Mouse (Mus musculus): Measurements from ENCODE around the gene Sh3bp4. TPM values are rescaled to one million over a fixed set of nuclear protein-coding genes. Genes with fewer than 3 reads are reported as not detected.

The Sh3bp4 gene
- polyA plus RNA-seq, 1 experiment from 2014 or later: 18.4 TPM

GRCm38 (mm10) chr1:89086575-89087153 lies 16.4 kb downstream of the Sh3bp4 start:
- Histone ChIP-seq H3K9me3 (no peaks in the 10 kb centered on the region), H3K4me1 (peaks cover 35% of the 10 kb centered on the region), H3K27me3 (replicated peaks) (no peaks in the 10 kb centered on the region), H3K27ac (no peak overlapping the region), H3K36me3 (no peaks in the 10 kb centered on the region), H3K9ac (no peak overlapping the region), H3K4me2 (no peak overlapping the region), H3K4me3 (replicated peaks) (no peak overlapping the region)
- WGBS: 77% methylated on average over 9 of the region's 9 CpGs
- ATAC-seq (ENCODE audit: insufficient read depth, low FRiP score, low read depth): no peak

GRCm38 (mm10) chr1:89088144-89088543 lies 17.9 kb downstream of the Sh3bp4 start:
- no peaks in the 10 kb centered on the region for H3K36me3 ChIP-seq
- H3K4me1 ChIP-seq: peaks cover 44% of the 10 kb centered on the region
- ATAC-seq (ENCODE audit: insufficient read depth, low FRiP score, low read depth): no peak
- H3K4me3 ChIP-seq (replicated peaks): no peak overlapping the region
- H3K9me3 ChIP-seq: no peaks in the 10 kb centered on the region
- no peak overlapping the region for H3K4me2 ChIP-seq
- WGBS: 48% methylated on average over 10 of the region's 10 CpGs
- H3K27me3 ChIP-seq (replicated peaks): no peaks in the 10 kb centered on the region
- H3K9ac ChIP-seq: no peak overlapping the region
- H3K27ac ChIP-seq: no peak overlapping the region

- no peak overlapping the region for H3K9ac ChIP-seq
- no peaks in the 10 kb centered on the region for H3K27me3 ChIP-seq (replicated peaks)
- H3K27ac ChIP-seq: no peak overlapping the region
- no peaks in the 10 kb centered on the region for H3K9me3 ChIP-seq
- no peak overlapping the region for H3K4me3 ChIP-seq (replicated peaks)
- H3K36me3 ChIP-seq: no peaks in the 10 kb centered on the region
- H3K4me2 ChIP-seq: no peak overlapping the region
- no peak for ATAC-seq (ENCODE audit: insufficient read depth, low FRiP score, low read depth)
- H3K4me1 ChIP-seq: peaks cover 50% of the 10 kb centered on the region
- WGBS: 46% methylated on average over 3 of the region's 3 CpGs
Measured at GRCm38 (mm10) chr1:89088748-89089288, 18.6 kb downstream of the Sh3bp4 start.

GRCm38 (mm10) chr1:89089821-89090600 lies 19.8 kb downstream of the Sh3bp4 start:
- Histone ChIP-seq H3K9me3 (no peaks in the 10 kb centered on the region), H3K27ac (peak overlapping the region; percentile 44; the same call in 1 of the 2 replicates), H3K27me3 (replicated peaks) (no peaks in the 10 kb centered on the region), H3K36me3 (no peaks in the 10 kb centered on the region), H3K9ac (no peak overlapping the region), H3K4me2 (no peak overlapping the region), H3K4me3 (replicated peaks) (no peak overlapping the region), H3K4me1 (peaks cover 55% of the 10 kb centered on the region)
- WGBS: 58% methylated on average over 21 of the region's 21 CpGs
- no peak for ATAC-seq (ENCODE audit: insufficient read depth, low FRiP score, low read depth)

GRCm38 (mm10) chr1:89090676-89091075 lies 20.5 kb downstream of the Sh3bp4 start:
- no peak for ATAC-seq (ENCODE audit: insufficient read depth, low FRiP score, low read depth)
- 61% methylated on average over 8 of the region's 8 CpGs for WGBS

GRCm38 (mm10) chr1:89092019-89092418 lies 21.8 kb downstream of the Sh3bp4 start:
- H3K9ac ChIP-seq: no peak overlapping the region

More at GRCm38 (mm10) chr1:89090676-89091075, 20.5 kb downstream of the Sh3bp4 start:
- Histone ChIP-seq H3K9me3 (no peaks in the 10 kb centered on the region), H3K27ac (peak overlapping the region; percentile 44; the same call in 1 of the 2 replicates), H3K4me2 (no peak overlapping the region), H3K4me3 (replicated peaks) (no peak overlapping the region), H3K36me3 (no peaks in the 10 kb centered on the region), H3K9ac (no peak overlapping the region), H3K4me1 (peaks cover 55% of the 10 kb centered on the region), H3K27me3 (replicated peaks) (no peaks in the 10 kb centered on the region)

GRCm38 (mm10) chr1:89092442-89092991 lies 22.3 kb downstream of the Sh3bp4 start:
- H3K4me1 ChIP-seq: peaks cover 61% of the 10 kb centered on the region
- ATAC-seq (ENCODE audit: insufficient read depth, low FRiP score, low read depth): peak; percentile 19; the same call in 1 of the 2 replicates
- no peak overlapping the region for H3K4me3 ChIP-seq (replicated peaks)
- no peaks in the 10 kb centered on the region for H3K9me3 ChIP-seq
- WGBS: 10% methylated on average over 19 of the region's 19 CpGs
- H3K27me3 ChIP-seq (replicated peaks): no peaks in the 10 kb centered on the region
- H3K9ac ChIP-seq: no peak overlapping the region
- H3K4me2 ChIP-seq: peak overlapping the region; percentile 30
- H3K27ac ChIP-seq: peak overlapping the region; percentile 76
- H3K36me3 ChIP-seq: no peaks in the 10 kb centered on the region

More at GRCm38 (mm10) chr1:89092019-89092418, 21.8 kb downstream of the Sh3bp4 start:
- H3K4me2 ChIP-seq: no peak overlapping the region
- no peaks in the 10 kb centered on the region for H3K36me3 ChIP-seq
- H3K4me1 ChIP-seq: peaks cover 61% of the 10 kb centered on the region
- H3K27ac ChIP-seq: peak overlapping the region; percentile 76; the same call in 1 of the 2 replicates
- H3K27me3 ChIP-seq (replicated peaks): no peaks in the 10 kb centered on the region
- 39% methylated on average over 5 of the region's 5 CpGs for WGBS
- ATAC-seq (ENCODE audit: insufficient read depth, low FRiP score, low read depth): no peak
- no peak overlapping the region for H3K4me3 ChIP-seq (replicated peaks)
- H3K9me3 ChIP-seq: no peaks in the 10 kb centered on the region

GRCm38 (mm10) chr1:89093696-89094095 lies 23.5 kb downstream of the Sh3bp4 start:
- Histone ChIP-seq H3K4me2 (no peak overlapping the region), H3K4me3 (replicated peaks) (no peak overlapping the region), H3K27me3 (replicated peaks) (no peaks in the 10 kb centered on the region), H3K27ac (no peak overlapping the region), H3K4me1 (peaks cover 56% of the 10 kb centered on the region), H3K9me3 (no peaks in the 10 kb centered on the region), H3K36me3 (no peaks in the 10 kb centered on the region), H3K9ac (no peak overlapping the region)
- WGBS: 65% methylated on average over 5 of the region's 5 CpGs
- ATAC-seq (ENCODE audit: insufficient read depth, low FRiP score, low read depth): no peak

GRCm38 (mm10) chr1:89094416-89094815 lies 24.2 kb downstream of the Sh3bp4 start:
- Histone ChIP-seq H3K27ac (peak overlapping the region; percentile 26; the same call in 1 of the 2 replicates), H3K4me1 (peaks cover 52% of the 10 kb centered on the region), H3K9ac (no peak overlapping the region), H3K9me3 (no peaks in the 10 kb centered on the region), H3K4me2 (peak overlapping the region; percentile 4; the same call in 1 of the 2 replicates), H3K27me3 (replicated peaks) (no peaks in the 10 kb centered on the region), H3K36me3 (no peaks in the 10 kb centered on the region), H3K4me3 (replicated peaks) (no peak overlapping the region)
- ATAC-seq (ENCODE audit: insufficient read depth, low FRiP score, low read depth): peak; percentile 50; the same call in 1 of the 2 replicates
- WGBS: 42% methylated on average over 4 of the region's 4 CpGs

GRCm38 (mm10) chr1:89095642-89096424 lies 25.6 kb downstream of the Sh3bp4 start:
- no peak for ATAC-seq (ENCODE audit: insufficient read depth, low FRiP score, low read depth)
- no peak overlapping the region for H3K9ac ChIP-seq
- 0 out of 2 replicates have a peak overlapping the region, but pooled peaks have one; percentile 25 for H3K4me2 ChIP-seq
- no peak overlapping the region for H3K4me3 ChIP-seq (replicated peaks)
- H3K27me3 ChIP-seq (replicated peaks): no peaks in the 10 kb centered on the region
- H3K9me3 ChIP-seq: no peaks in the 10 kb centered on the region
- peaks cover 39% of the 10 kb centered on the region for H3K4me1 ChIP-seq
- no peak overlapping the region for H3K27ac ChIP-seq
- 50% methylated on average over 14 of the region's 14 CpGs for WGBS
- no peaks in the 10 kb centered on the region for H3K36me3 ChIP-seq

- H3K4me3 ChIP-seq (replicated peaks): no peak overlapping the region
- no peak overlapping the region for H3K9ac ChIP-seq
- H3K4me1 ChIP-seq: peaks cover 29% of the 10 kb centered on the region
- peak overlapping the region; percentile 53; the same call in 1 of the 2 replicates for H3K27ac ChIP-seq
- no peak for ATAC-seq (ENCODE audit: insufficient read depth, low FRiP score, low read depth)
- no peak overlapping the region for H3K4me2 ChIP-seq
- WGBS: 58% methylated on average over 15 of the region's 15 CpGs
- H3K27me3 ChIP-seq (replicated peaks): no peaks in the 10 kb centered on the region
- no peaks in the 10 kb centered on the region for H3K36me3 ChIP-seq
- H3K9me3 ChIP-seq: no peaks in the 10 kb centered on the region
Measured at GRCm38 (mm10) chr1:89102231-89103003, 32.2 kb downstream of the Sh3bp4 start.

All from stomach, embryonic 15.5 days (tissue).